Mouse (Mus musculus) thymus, adult 2 months (tissue): ENCODE data around the gene Kbtbd13. TPM values are rescaled to one million over a fixed set of nuclear protein-coding genes. Genes with fewer than 3 reads are reported as not detected.

Experiments
- DNase-seq: peaks from one replicate; pipeline ENCODE4 v3.0.0; 2021
- H3K27ac ChIP-seq: fragments of 200-500 bp; 2 replicates; pipeline ENCODE4 v1.5.1; 2012; ENCODE audit warnings: low read length, control low read depth; ENCODE audit not compliant: control insufficient read depth, insufficient read depth
- H3K27me3 ChIP-seq: fragments of 200-500 bp; 2 replicates; pipeline ENCODE4 v1.6.1; 2012; ENCODE audit warnings: mild to moderate bottlenecking, low read length, moderate library complexity, mixed read lengths; ENCODE audit not compliant: control insufficient read depth, insufficient read depth
- H3K36me3 ChIP-seq: fragments of 200-500 bp; 2 replicates; pipeline ENCODE4 v1.6.1; 2012; ENCODE audit warnings: mild to moderate bottlenecking, low read length, moderate library complexity; ENCODE audit not compliant: control insufficient read depth, insufficient read depth
- H3K4me1 ChIP-seq: fragments of 200-500 bp; replicated peaks from 2 replicates; pipeline ENCODE4 v1.6.1; 2012; ENCODE audit warnings: low read length; ENCODE audit not compliant: control insufficient read depth, insufficient read depth
- H3K4me3 ChIP-seq: fragments of 200-500 bp; 2 replicates; pipeline ENCODE4 v1.5.1; 2012; ENCODE audit warnings: mild to moderate bottlenecking, low read length, control low read depth, moderate library complexity; ENCODE audit not compliant: control insufficient read depth, insufficient read depth
- CTCF ChIP-seq: fragments of 200-500 bp; IDR thresholded peaks from 2 replicates; pipeline ENCODE4 v1.5.1; 2012; ENCODE audit warnings: mild to moderate bottlenecking, control low read depth, low read length, moderate library complexity, borderline replicate concordance; ENCODE audit not compliant: control insufficient read depth, poor library complexity, insufficient read depth; ENCODE audit errors: extremely low read depth
- POLR2A ChIP-seq: fragments of 200-500 bp; IDR thresholded peaks from 2 replicates; pipeline ENCODE4 v1.6.1; 2012; ENCODE audit warnings: mild to moderate bottlenecking, low read length, control low read depth, moderate library complexity; ENCODE audit not compliant: control insufficient read depth, poor library complexity, insufficient read depth; ENCODE audit errors: extremely low read depth
- WGBS: fragments of 180-500 bp; shearing (Covaris S2); methylation state at CpG from one replicate; pipeline ENCODE4 v1.1.7; 2018; 5-methylcytosine and 5-hydroxymethylcytosine counted together
- polyA plus RNA-seq: library from polyadenylated mRNA; depleted of rRNA; stranded (reverse); fragments of >200 nt; gene quantifications from 2 replicates; pipeline ENCODE4 v1.2.3, GENCODE M21; 2012; rRNA removed

Gene Kbtbd13
- polyA plus RNA-seq, 1 experiment = 0.43 TPM

DNA sequence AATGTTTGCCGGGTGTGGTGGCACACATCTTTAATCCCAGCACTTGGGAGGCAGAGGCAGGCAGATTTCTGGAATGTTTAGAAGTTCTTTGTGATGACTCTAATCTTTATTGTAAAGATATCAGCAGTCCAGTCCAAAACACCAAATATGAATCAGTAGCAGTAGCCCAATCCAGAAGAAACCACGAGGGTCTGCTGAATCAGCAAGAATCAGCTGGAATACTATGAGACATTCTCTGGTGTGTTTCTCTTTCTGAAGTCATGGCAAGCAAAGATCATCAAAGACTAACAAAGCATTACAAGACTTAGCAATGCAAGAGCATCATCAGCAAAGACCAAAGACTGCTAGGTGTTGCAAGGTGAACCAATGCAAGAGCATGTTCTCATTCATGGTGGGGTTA is 51.0 kb downstream of the Kbtbd13 start:
- no peaks in the 10 kb centered on the region for H3K27me3 ChIP-seq
- 93% methylated on average over 2 of the region's 2 CpGs for WGBS
- no peak overlapping the region for H3K4me3 ChIP-seq
- TF ChIP-seq POLR2A (no peak), CTCF (no peak)
- no peaks in the 10 kb centered on the region for H3K36me3 ChIP-seq
- DNase-seq = no peak
- H3K4me1 ChIP-seq = no peaks in the 10 kb centered on the region
- no peak overlapping the region for H3K27ac ChIP-seq

GRCm38 (mm10) chr9:65339146-65339545 is 52.3 kb downstream of the Kbtbd13 start:
- no peaks in the 10 kb centered on the region for H3K4me1 ChIP-seq
- H3K36me3 ChIP-seq = no peaks in the 10 kb centered on the region
- H3K27me3 ChIP-seq = no peaks in the 10 kb centered on the region
- WGBS = 94% methylated on average over 4 of the region's 4 CpGs
- H3K4me3 ChIP-seq = no peak overlapping the region
- TF ChIP-seq CTCF = no peak
- no peak for TF ChIP-seq POLR2A
- H3K27ac ChIP-seq = no peak overlapping the region
- DNase-seq = no peak

Other genes with a start within 250 kb of the Kbtbd13 start
- 9.3 and 17.1 TPM in 2 replicates for gene Parp16, start 196.3 kb downstream of the Kbtbd13 start, polyA plus RNA-seq
- gene Cilp, start 126.5 kb downstream of the Kbtbd13 start, polyA plus RNA-seq = 1.8 and 2.0 TPM in 2 replicates
- gene Clpx, start 97.4 kb downstream of the Kbtbd13 start, polyA plus RNA-seq = 10.1 and 11.8 TPM in 2 replicates
- gene Pdcd7, start 45.5 kb downstream of the Kbtbd13 start, polyA plus RNA-seq = 23.3 and 29.2 TPM in 2 replicates
- 0.42 and 0.66 TPM in 2 replicates for gene Ubap1l, start 30.6 kb downstream of the Kbtbd13 start, polyA plus RNA-seq
- gene Rasl12, start 6.9 kb upstream of the Kbtbd13 start, polyA plus RNA-seq = 7.8 TPM in 2 replicates
- 0.22 TPM in 1 of 2 replicates, not detected in the other for gene Slc51b, start 31.3 kb upstream of the Kbtbd13 start, polyA plus RNA-seq
- gene Mtfmt, start 44.1 kb upstream of the Kbtbd13 start, polyA plus RNA-seq = 16.2 and 18.4 TPM in 2 replicates
- gene Spg21, start 69.3 kb upstream of the Kbtbd13 start, polyA plus RNA-seq = 27.3 and 28.5 TPM in 2 replicates
- 0.15 TPM in 1 of 2 replicates, not detected in the other for gene Ankdd1a, start 128.5 kb upstream of the Kbtbd13 start, polyA plus RNA-seq
- 37.9 and 38.8 TPM in 2 replicates for gene Plekho2, start 188.4 kb upstream of the Kbtbd13 start, polyA plus RNA-seq
- gene Pif1, start 195.5 kb upstream of the Kbtbd13 start, polyA plus RNA-seq = 37.5 and 55.4 TPM in 2 replicates
- gene Rbpms2, start 238.0 kb upstream of the Kbtbd13 start, polyA plus RNA-seq = 10.5 and 11.5 TPM in 2 replicates